Mouse (Mus musculus) C2C12 (cell line): ENCODE measurements around the gene Gpank1.

Experiments
- CTCF ChIP-seq: IDR thresholded peaks from one replicate; pipeline ENCODE4 v1.5.1; 2011; ENCODE audit not compliant: control insufficient read depth, insufficient read depth, insufficient read length
- MAX ChIP-seq: IDR thresholded peaks from one replicate; pipeline ENCODE4 v1.6.1; 2011; ENCODE audit warnings: mild to moderate bottlenecking, control low read depth
- MYOD1 ChIP-seq: IDR thresholded peaks from one replicate; pipeline ENCODE4 v1.6.1; 2011; ENCODE audit warnings: low read depth; ENCODE audit not compliant: control insufficient read depth, insufficient read length
- USF1 ChIP-seq: IDR thresholded peaks from one replicate; pipeline ENCODE4 v1.6.1; 2011; ENCODE audit warnings: low read depth, mild to moderate bottlenecking, control low read depth, moderate library complexity

GRCm38 (mm10) chr17:35101161-35101560, 20.1 kb upstream of the Gpank1 start:
- TF ChIP-seq USF1 (no peak), CTCF (no peak), MAX (no peak), MYOD1 (no peak)
